Mouse (Mus musculus) right cerebral cortex, postnatal 36 days (tissue): ENCODE measurements around the gene Rexo4.
A peak's percentile ranks its signal among the peaks of the same experiment; 100 is the strongest.

ENCODE experiments used
- DNase-seq, 2 experiments: peaks; one replicate each; pipeline ENCODE4 v3.0.0; 2022; ENCODE audit warnings: low spot score in 2 of 2, mixed read lengths in 1 of 2

The Rexo4 gene

DNA sequence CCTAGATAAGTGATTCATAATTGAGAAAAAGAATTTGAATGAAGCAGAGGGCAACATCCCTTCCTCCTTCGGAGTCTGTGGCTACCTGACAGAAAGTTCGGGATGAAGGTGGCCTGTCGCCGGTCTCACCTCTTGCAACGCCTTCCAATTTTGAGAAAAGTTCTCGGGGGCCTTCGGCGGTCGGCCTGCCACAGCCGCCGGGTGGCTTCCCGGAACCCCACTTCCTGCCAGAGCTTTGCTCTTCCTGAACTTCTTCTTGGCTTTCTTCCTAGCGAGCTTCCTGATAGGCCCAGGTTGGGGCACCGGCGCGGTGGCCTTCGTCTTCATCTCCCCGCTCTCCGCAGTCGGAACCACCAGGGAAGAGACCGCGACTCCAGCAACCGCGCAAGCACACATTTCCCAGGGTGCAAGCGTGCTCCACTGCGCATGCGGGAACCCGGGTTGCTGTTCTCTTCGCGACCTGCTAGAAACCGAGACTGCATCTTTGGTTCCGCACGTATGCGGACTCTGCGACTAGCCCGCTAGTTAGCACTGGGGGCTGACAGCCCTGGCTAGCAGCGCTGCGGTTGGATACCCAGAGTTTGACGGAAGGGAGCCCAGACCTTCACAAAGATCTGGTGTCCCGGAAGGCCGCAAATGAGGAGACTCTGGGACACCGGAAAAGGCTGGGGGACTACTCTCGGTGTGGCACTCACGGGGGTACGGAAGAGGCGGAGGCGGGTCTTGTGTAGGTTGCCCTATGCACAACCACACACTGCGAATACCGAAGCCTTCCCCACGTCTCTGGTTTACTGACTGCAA lies at the start of gene Rexo4:
TSS of gene Rexo4 (minus strand) at position 464 of the 801 bp plus-strand sequence.
- DNase-seq: peak; percentile 91 to 94

DNA sequence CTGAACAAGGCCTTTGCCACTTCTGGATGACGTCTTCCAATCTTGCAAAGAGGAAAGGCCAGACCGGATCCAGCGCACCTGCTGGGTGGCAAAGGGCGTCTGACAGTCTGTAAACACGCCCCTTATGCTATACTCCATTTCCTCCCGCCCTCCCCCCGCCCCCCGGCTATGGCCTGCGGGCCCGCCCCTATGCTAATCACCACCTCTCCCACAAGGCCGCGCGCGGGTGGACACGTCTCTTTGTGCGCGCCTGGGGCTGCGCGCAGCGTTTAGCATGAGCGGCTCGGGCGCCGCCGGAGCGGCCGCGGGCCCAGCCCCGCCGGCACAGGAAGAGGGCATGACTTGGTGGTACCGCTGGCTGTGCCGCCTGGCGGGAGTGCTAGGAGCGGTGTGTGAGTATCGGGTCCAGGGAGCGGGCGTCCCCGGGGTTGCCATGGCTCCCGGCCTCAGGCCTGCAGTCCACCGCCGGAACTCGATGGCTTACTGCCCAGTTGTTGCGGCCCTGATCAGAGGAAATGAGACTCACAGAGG lies 45.6 kb upstream of the Rexo4 start, which contains the start of gene Cacfd1:
TSS of gene Cacfd1 (plus strand) at position 213 of the 531 bp plus-strand sequence.
- peak; percentile 76 to 78 for DNase-seq

DNA sequence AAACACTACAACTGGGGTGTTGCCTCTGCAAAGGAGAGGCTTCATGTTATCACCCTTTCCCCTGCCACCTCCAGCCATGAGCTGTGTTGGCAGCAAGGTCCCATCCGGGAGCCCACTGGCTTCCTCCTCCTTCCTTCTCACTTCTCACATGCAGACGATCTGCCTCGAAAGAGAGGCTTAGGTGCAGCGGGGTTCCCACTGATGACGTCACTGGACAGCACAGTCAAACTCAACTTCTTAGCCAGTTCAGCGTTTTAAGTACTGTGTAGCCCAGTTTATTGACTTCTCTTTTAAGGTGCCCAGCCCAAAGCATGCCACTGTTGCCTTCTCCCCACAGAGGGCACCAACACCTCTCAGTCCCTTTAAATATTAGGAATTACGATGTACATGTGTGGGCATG lies 43.5 kb upstream of the Rexo4 start:
- DNase-seq: no peak

DNA sequence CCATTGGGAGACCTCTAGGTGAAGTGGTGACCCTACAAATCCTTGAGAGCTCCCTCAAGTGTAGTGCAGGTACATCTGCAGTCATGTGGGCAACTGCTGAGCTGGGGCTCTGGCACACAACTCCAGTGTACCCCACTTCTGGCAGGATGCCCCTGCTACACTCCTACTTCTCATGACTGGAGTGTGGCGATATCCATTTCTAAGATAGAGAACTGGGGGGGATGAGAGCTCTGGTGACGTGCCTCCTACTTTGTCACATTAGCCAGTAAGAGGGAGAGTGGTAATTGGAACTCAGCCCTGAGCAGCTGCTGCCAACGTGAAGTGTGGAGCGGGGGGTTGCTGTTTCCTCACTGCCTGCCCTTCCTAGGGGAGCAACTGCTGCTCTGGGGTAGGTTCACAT lies 42.1 kb upstream of the Rexo4 start:
- peak in 1 of 2 experiments; percentile 56 for DNase-seq

DNA sequence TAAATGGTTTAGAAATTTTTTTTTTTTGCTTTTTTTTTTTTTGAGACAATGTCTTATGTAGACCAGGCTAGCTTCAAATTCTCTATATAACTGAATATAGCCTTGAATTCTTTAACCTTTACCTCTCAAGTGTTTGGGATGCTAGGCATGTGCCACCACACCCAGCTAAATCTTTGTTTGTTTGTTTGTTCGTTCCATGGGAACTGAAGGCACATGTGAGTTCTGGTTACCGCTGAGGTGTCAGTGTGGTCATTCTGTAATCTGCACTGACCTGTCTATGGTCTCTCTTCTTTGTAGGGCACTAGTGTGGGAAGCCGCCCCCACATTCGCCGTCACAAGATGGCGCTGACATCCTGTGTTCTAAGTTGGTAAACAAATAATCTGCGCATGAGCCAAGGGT lies 33.8 kb upstream of the Rexo4 start:
- DNase-seq: no peak

DNA sequence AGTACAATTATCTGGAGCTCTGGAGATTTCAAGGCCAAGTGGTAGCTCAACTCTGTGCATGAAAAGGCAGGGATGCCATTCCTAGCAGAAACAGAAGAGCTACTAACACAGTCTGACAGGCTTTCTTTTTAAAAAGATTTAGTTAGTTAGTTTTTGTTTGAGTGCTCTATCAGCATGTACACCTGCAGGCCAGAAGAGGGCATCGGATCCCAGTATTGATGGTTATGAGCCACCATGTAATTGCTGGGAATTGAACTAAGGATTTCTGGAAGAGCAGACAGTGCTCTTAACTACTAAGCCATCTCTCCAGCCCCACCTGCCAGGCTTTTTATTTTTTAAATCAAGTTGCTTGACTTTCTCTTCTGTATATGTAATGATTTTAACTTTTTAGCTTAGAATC lies 33.3 kb upstream of the Rexo4 start:
- no peak for DNase-seq

DNA sequence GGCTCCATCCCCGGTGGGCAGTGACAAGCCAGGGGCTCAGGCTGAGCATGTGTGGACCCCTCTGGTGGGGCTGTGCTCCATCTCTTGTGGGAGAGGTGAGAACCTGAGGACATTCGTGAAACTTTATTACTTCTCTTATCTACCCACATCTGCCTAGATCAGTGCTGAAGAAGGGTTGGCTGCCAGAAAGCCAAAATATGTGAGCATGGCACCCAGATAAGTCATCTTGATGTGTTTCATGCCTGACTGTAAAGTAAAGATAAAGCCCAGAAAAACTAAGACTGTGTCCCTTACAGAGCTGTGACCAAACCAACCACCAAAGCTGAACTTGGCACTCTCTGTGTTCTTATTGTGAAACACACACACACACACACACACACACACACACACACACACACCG lies 29.8 kb upstream of the Rexo4 start:
- no peak for DNase-seq

DNA sequence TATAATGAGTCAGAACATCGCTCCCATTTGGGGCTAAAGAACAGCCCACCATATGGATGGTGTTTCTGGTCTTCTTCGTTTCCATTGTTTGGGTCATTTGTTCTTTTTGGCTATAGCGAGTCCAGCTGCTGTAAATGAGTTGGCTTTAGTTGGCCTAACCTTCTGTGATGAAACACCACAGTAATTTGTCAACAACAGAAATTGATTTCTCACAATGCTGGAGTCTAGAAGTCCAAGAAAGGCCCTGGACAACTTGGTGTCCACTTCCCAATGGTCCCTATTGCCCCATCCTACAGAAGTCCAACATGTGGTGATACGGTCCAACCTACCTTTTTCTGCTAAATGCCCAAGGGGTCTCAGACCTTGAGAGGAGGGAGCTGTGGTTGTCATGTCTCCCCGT lies 20.5 kb upstream of the Rexo4 start:
- DNase-seq: no peak

DNA sequence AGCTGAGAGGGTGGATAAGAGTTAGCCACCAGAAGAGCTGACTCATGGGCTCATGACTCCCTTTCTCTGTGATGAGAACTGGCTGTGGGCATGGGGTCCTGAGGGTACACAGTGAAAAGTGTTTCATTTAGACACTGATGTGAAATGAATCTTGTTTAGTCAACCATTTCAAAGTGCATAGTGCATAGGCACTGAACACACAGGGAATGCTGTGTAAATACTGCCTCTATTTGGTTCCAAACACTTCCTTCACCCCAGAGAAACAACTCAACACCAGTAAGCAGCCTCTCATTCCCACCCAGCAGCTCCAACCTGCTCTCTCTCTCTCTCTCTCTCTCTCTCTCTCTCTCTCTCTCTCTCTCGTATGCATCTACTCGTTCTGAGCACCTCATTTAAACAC lies 20.0 kb upstream of the Rexo4 start:
- no peak for DNase-seq

DNA sequence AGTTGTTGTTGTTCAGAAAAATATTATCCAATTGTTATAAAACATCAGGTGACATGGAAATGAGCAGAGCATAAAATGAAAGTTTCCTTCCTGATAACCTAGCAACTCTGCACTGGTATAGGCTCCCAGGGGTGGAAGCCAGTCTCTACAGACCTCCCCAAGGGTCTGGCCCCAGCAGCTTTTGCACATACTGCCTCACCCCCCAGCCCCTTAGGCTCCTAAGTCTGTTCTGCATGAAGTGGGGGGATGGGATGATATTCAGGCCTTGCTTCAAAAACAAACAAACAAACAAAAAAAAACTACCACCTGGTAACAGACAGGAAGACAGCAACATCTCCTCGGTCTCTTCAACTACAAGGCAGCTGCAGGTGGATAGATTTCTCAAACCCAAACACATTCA lies 16.2 kb upstream of the Rexo4 start:
- DNase-seq: no peak

DNA sequence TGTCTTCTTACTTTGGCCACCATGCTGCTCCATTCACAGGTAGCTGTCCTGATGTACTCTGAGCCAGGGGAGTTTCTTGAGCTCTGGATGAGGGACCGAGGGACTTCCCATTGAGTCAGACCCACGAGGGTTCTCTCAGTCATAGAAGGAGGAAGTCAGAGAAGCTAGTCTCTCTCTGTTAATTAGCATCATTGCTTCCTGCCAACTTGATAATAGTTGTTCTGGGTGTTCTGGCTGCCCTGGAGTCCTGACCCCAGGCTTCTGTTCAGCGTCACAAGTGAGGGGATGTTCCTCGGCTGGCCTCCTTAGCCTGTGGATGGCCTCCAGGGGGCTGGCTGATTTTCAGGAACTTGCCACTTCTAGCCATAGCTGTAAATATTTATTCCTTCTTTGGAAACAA lies 9.8 kb upstream of the Rexo4 start:
- DNase-seq: no peak

DNA sequence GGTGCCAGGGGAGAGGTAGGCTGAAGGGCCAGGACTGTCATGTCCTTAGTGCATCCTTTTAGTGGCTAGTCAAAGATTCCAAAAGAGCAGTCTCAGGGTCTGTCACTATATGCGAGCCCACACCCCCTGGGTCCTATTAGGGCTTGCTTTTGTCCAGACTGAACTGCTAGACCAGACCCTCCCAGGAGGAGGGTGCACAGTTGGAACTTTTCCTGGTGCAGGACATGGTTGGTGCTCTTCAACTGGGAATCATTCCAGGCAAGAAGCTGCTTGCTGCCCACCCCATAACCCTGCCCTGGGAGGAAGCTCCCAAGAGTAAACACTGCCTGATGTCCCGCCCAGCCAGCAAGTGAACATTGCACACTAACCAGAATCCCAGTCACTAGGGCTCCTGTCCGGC lies 8.9 kb upstream of the Rexo4 start, which contains the start of gene Adamts13:
TSS of gene Adamts13 (plus strand) at position 301 of the 400 bp plus-strand sequence.
- DNase-seq: no peak

DNA sequence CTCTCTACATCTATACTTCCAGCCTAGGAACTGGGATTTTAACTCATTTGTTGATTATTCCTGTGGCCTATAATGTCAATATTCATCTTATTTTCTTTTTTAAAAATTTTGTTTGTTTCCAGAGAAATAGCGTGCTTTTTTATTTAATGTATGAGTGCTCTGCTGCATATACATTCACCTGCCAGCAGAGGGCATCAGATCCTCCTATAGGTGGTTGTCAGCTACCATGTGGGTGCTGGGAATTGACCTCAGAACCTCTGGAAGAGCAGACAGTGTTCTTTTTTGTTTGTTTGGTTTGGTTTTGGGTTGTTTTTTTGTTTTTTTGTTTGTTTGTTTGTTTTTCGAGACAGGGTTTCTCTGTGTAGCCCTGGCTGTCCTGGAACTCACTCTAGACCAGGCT lies 3.1 kb upstream of the Rexo4 start:
- no peak for DNase-seq

DNA sequence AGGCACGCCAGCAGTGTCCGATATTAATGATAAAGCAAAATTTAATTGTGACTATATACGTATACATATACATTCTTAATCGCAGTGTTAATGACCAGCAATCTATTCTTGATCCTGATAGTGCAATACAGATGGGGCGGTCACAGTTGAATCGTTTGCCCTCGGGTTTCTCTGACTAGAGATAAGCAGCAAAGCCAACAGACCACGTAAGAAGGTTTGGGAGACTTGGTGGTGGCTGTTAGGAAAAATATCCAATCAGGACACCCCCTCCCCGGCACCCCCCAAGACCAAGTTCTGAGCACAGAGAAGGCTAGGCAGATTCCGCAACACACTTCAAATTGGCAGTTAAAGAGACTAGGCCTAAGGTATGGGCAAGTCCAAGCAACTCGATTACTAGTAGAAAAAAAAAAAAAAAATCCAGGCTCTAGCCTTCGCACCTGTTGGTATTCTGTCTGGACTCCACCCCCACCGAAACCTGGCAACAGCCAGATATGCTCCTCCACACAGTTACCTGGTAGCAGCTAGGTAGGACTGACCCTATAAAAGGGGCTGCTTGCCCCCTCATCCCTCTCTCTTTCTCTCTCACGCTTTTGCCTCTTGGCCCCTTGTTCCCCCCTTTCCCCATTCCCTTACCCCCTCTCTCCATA lies 661 bp upstream of the Rexo4 start:
- DNase-seq: no peak

DNA sequence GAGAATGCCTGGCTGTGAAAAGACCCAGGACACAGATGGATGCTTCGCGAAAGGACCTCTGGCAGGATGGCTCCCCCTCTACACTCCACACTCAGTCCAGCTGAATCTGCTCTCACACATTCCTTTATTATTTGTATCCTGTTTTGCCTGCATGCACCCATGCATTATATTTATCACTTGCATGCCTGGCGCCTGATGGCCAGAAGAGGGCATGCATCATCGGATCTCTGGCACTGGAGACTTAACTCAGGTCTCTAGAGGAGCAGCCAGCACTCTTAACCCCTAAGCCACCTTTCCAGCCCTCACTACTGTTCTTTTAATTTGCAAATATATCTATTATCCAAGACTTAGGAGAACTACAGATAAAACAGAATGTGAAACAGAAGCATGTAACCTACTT lies 3.4 kb downstream of the Rexo4 start:
- DNase-seq: no peak

DNA sequence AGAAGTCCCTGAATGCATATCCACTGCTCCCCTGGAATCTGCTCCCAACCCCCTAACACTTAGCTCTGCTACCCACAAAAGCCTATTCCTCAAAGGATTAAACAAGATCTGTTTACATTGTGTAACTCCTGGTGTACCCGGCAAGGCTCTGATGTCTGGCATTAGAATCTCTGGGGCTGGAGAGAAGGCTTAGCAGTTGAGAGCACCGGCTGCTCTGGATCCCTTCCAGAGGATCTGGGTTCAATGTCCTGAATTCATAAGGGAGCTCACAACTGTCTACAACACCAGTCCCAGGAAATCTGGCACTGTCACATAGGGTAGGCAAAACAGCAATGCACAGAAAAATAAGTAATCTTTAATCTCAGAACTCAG lies 6.7 kb downstream of the Rexo4 start:
- DNase-seq: no peak

DNA sequence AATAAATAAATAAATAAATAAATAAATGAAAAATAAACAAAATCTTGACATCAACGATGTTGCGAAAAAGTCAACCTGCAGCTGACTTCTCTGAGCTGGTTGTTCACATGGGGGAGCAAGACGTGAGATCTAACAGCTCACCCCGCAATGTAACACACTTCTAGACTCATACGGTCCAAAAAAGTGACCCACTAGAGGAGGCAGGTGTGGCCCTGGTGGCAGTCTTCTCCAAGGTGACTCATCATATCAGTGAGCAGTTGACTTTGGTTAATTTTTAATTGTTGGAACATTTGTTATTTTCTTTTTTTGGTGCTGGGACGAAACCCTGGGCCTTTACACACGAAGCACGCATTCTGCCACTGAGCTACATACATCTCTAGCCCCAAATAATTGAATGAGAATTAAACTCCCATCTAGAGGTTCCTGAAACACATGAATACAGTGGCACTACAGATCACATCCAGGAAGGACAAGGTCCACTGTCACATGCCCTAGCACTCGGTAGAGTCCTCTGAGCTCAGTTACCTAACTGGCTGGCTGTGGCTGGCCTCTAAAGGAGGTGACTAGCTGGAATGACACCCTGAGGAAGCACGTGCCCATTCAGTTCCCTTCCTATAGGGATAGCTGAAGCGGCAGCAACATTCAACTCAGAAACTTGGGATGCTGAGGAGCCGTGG lies 7.2 kb downstream of the Rexo4 start:
- no peak for DNase-seq

DNA sequence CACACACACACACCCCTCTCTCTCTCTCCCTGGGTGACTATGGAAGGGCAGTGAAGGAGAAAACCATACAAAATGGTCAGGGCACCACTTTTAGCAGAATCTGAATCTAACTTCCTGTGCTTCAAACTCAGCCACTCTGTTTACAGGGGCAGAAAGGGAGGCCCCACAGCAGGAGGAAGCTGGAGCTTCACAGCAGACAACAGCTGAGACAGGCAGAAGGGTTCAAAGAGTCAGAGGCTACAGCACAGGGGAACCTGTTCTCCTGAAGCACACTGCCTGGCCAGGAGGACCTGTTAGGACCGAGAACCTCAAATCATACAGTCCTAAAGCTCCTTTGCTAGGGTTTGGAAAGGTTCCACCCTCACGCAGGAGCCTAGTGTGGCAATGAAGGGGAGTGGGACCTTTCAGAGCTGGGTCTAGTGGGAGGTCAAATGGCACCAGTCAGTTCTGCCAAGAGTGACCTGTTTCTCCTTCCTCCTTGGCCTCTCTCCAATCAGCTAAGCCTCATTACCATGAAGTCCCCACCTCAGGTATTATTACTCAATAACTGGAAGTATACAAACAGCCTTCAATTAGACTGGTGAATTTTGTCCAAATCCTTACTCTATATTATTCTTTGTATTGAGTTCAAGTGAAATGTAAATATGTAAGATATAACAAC lies 9.3 kb downstream of the Rexo4 start:
- no peak for DNase-seq

DNA sequence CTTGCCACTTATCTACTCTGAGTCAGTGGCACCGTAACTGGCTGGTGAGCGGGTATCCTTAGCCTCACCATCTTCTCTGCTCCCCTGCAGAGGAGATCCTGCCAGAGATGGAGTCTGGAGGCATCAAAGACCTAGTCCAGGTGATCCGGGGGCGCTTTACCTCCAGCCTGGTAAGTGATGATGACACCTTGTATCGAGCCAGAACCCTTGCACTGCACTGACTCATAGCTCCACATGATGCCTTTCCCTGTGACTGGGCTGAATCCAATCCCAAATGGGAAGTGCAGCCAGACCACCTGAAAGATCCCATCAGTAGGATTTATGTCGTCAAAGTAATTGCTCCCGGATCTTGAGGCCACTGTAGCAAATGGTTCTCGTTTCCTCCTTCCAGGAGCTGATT lies 11.3 kb downstream of the Rexo4 start:
- DNase-seq: no peak

DNA sequence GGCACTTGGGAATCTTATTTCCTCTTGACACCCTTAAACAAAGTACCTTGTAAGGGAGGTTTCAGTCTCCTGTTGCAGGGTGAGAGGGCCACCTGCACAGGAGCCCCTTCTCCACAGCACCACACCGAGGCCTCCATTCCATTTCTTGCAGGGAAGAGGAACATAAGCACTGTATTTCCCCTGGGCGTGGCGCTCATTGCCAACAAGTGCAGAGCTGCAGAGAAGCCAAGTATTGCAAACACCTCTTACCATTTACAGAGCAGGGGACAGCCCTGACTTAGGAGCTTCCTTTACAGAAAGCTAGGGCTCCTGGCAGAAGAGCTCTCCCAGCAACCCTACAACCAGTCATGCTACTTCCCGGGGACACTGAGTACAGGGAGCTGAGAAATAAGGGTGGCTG lies 12.0 kb downstream of the Rexo4 start:
- no peak for DNase-seq

DNA sequence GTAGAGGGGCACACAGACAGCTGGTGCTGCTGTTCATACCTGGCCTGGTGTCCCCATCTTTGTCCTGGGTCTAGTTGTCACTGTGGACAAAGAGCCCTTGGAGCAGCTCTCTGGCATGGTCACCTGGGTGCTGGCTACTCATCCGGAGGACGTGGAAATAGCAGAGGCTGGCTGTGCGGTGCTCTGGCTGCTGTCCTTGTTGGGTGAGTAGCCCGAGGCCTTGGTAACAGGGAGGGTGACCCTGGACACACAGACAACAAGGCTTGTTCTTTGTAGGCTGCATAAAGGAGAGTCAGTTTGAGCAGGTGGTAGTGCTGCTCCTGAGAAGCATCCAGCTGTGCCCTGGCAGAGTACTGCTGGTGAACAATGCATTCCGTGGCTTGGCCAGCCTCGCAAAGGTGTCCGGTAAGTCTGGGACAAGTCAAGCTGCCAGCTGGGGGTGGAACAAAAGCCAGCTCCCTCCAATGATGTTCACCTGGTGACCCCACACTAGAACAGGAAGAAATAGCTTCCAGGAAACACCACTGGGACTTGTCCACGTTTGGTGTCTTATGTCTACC lies 12.8 kb downstream of the Rexo4 start:
- DNase-seq: no peak

DNA sequence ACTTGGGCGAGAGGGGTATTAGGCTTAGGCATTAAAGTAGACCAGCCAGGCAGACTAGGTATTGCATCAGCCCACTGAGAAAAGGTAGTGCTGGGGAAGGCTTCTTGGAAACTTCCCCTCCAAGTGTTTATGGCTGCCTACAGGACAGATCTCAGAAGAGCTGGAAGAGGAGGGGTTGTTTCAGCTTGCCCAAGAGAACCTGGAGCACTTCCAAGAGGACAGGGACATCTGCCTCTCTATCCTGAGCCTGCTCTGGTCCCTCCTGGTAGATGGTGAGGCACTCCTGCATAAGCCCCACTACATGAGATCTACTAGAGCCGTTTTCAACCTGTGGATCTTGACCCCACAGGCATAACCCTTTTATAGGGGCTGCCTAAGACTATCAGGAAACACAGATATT lies 13.8 kb downstream of the Rexo4 start:
- no peak for DNase-seq
